Mouse (Mus musculus) thymus, adult 2 months (tissue): ENCODE measurements around the gene Rab42. TPM values are rescaled to one million over a fixed set of nuclear protein-coding genes. Genes with fewer than 3 reads are reported as not detected.
A peak's percentile ranks its signal among the peaks of the same experiment; 100 is the strongest.

Experiments used
- DNase-seq: peaks from one replicate; pipeline ENCODE4 v3.0.0; 2021
- H3K27ac ChIP-seq: fragments of 200-500 bp; 2 replicates; pipeline ENCODE4 v1.5.1; 2012; ENCODE audit warnings: low read length, control low read depth; ENCODE audit not compliant: control insufficient read depth, insufficient read depth
- H3K27me3 ChIP-seq: fragments of 200-500 bp; 2 replicates; pipeline ENCODE4 v1.6.1; 2012; ENCODE audit warnings: mild to moderate bottlenecking, low read length, moderate library complexity, mixed read lengths; ENCODE audit not compliant: control insufficient read depth, insufficient read depth
- H3K36me3 ChIP-seq: fragments of 200-500 bp; 2 replicates; pipeline ENCODE4 v1.6.1; 2012; ENCODE audit warnings: mild to moderate bottlenecking, low read length, moderate library complexity; ENCODE audit not compliant: control insufficient read depth, insufficient read depth
- H3K4me1 ChIP-seq: fragments of 200-500 bp; replicated peaks from 2 replicates; pipeline ENCODE4 v1.6.1; 2012; ENCODE audit warnings: low read length; ENCODE audit not compliant: control insufficient read depth, insufficient read depth
- H3K4me3 ChIP-seq: fragments of 200-500 bp; 2 replicates; pipeline ENCODE4 v1.5.1; 2012; ENCODE audit warnings: mild to moderate bottlenecking, low read length, control low read depth, moderate library complexity; ENCODE audit not compliant: control insufficient read depth, insufficient read depth
- CTCF ChIP-seq: fragments of 200-500 bp; IDR thresholded peaks from 2 replicates; pipeline ENCODE4 v1.5.1; 2012; ENCODE audit warnings: mild to moderate bottlenecking, control low read depth, low read length, moderate library complexity, borderline replicate concordance; ENCODE audit not compliant: control insufficient read depth, poor library complexity, insufficient read depth; ENCODE audit errors: extremely low read depth
- POLR2A ChIP-seq: fragments of 200-500 bp; IDR thresholded peaks from 2 replicates; pipeline ENCODE4 v1.6.1; 2012; ENCODE audit warnings: mild to moderate bottlenecking, low read length, control low read depth, moderate library complexity; ENCODE audit not compliant: control insufficient read depth, poor library complexity, insufficient read depth; ENCODE audit errors: extremely low read depth
- WGBS: fragments of 180-500 bp; shearing (Covaris S2); methylation state at CpG from one replicate; pipeline ENCODE4 v1.1.7; 2018; 5-methylcytosine and 5-hydroxymethylcytosine counted together
- polyA plus RNA-seq: library from polyadenylated mRNA; depleted of rRNA; stranded (reverse); fragments of >200 nt; gene quantifications from 2 replicates; pipeline ENCODE4 v1.2.3, GENCODE M21; 2012; rRNA removed

Rab42 gene
- polyA plus RNA-seq, 1 experiment = 6.8 TPM

- H3K27ac ChIP-seq = peak overlapping the region; percentile 19; the same call in 1 of the 2 replicates
- TF ChIP-seq CTCF (no peak), POLR2A (no peak)
- no peaks in the 10 kb centered on the region for H3K4me1 ChIP-seq
- H3K27me3 ChIP-seq = no peaks in the 10 kb centered on the region
- no peak for DNase-seq
- 94% methylated on average over 3 of the region's 3 CpGs for WGBS
- H3K4me3 ChIP-seq = no peak overlapping the region
- peaks cover under 1% of the 10 kb centered on the region for H3K36me3 ChIP-seq
These were observed 46.8 kb downstream of the Rab42 start for GRCm38 (mm10) chr4:132256384-132256783.

DNA sequence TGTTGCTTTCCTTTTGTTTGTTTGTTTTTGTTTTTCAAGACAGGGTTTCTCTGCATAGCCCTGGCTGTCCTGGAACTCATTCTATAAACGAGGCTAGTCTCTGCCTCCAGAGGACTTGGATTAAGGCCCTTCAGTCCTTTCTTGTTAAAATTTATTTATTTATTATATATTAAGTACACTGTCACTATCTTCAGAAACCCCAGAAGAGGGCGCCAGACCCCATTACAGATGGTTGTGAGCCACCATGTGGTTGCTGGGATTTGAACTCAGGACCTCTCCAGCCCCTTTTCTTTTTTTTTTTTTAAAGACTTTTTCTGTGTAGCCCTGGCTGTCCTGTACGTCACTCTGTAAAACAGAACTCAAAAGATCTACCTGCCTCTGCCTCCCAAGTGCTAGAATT lies 48.2 kb downstream of the Rab42 start:
- no peak overlapping the region for H3K4me3 ChIP-seq
- H3K4me1 ChIP-seq = no peaks in the 10 kb centered on the region
- no peak for DNase-seq
- H3K36me3 ChIP-seq = peaks cover 14% of the 10 kb centered on the region
- TF ChIP-seq CTCF (no peak), POLR2A (no peak)
- WGBS = 92% methylated on average over 3 of the region's 3 CpGs
- no peaks in the 10 kb centered on the region for H3K27me3 ChIP-seq
- no peak overlapping the region for H3K27ac ChIP-seq

DNA sequence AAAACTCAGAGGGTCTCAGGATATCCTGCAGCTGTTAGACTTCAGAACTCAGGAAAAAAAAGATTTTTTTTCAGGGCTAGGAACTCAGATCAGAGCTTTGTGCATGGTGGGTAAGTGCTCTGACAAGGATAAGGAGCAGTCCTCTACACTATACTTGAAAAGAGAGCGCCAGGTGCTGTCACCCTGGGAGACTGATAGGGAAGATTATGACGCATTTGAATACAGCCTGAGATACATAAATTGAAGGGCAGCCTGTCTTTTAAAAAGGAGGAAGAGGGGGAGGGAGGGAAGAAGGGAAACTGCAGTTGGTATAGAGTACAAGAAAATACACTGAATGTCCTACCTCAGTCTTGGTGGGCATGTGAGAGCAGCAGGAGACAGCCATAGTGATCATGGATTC lies 49.6 kb downstream of the Rab42 start:
- DNase-seq = no peak
- H3K4me1 ChIP-seq = no peaks in the 10 kb centered on the region
- TF ChIP-seq CTCF (no peak), POLR2A (no peak)
- 89% methylated on average over 2 of the region's 2 CpGs for WGBS
- H3K27me3 ChIP-seq = no peaks in the 10 kb centered on the region
- H3K36me3 ChIP-seq = peaks cover 25% of the 10 kb centered on the region
- no peak overlapping the region for H3K4me3 ChIP-seq
- H3K27ac ChIP-seq = no peak overlapping the region

GRCm38 (mm10) chr4:132253128-132253527 lies 50.1 kb downstream of the Rab42 start:
- DNase-seq = no peak
- 95% methylated on average over 8 of the region's 8 CpGs for WGBS
- TF ChIP-seq POLR2A (no peak), CTCF (no peak)
- no peak overlapping the region for H3K4me3 ChIP-seq
- H3K27me3 ChIP-seq = no peaks in the 10 kb centered on the region
- H3K36me3 ChIP-seq = peaks cover 25% of the 10 kb centered on the region
- H3K4me1 ChIP-seq = no peaks in the 10 kb centered on the region
- H3K27ac ChIP-seq = no peak overlapping the region

Other genes starting within 250 kb of the Rab42 start
- gene Gm10300, start 228.7 kb downstream of the Rab42 start, polyA plus RNA-seq = 0.07 and 0.10 TPM in 2 replicates
- gene Epb41, start 228.1 kb downstream of the Rab42 start, polyA plus RNA-seq = 103 and 119 TPM in 2 replicates
- gene Oprd1, start 158.9 kb downstream of the Rab42 start, polyA plus RNA-seq = 3.9 and 4.3 TPM in 2 replicates
- 36.0 and 36.3 TPM in 2 replicates for gene Ythdf2, start 91.1 kb downstream of the Rab42 start, polyA plus RNA-seq
- gene Gmeb1, start 41.8 kb downstream of the Rab42 start, polyA plus RNA-seq = 47.5 and 49.6 TPM in 2 replicates
- gene Taf12, start 29.0 kb downstream of the Rab42 start, polyA plus RNA-seq = 13.7 and 17.2 TPM in 2 replicates
- gene Trnau1ap, start 26.2 kb upstream of the Rab42 start, polyA plus RNA-seq = 18.9 and 23.1 TPM in 2 replicates
- 31.9 and 40.8 TPM in 2 replicates for gene Rcc1, start 50.2 kb upstream of the Rab42 start, polyA plus RNA-seq
- gene Phactr4, start 119.1 kb upstream of the Rab42 start, polyA plus RNA-seq = 11.3 and 13.0 TPM in 2 replicates
- gene Med18, start 160.5 kb upstream of the Rab42 start, polyA plus RNA-seq = 6.7 and 10.4 TPM in 2 replicates
- gene Sesn2, start 207.1 kb upstream of the Rab42 start, polyA plus RNA-seq = 12.8 and 13.2 TPM in 2 replicates
- gene Atpif1, start 230.3 kb upstream of the Rab42 start, polyA plus RNA-seq = 102 and 109 TPM in 2 replicates
- gene Dnajc8, start 232.2 kb upstream of the Rab42 start, polyA plus RNA-seq = 45.6 and 46.4 TPM in 2 replicates